Mouse (Mus musculus): ENCODE measurements around the gene Sppl2b. TPM values are rescaled to one million over a fixed set of nuclear protein-coding genes. Genes with fewer than 3 reads are reported as not detected.

Gene Sppl2b
- polyA plus RNA-seq (2012; ENCODE audit: low replicate concordance) = 289 and 463 TPM in 2 replicates

DNA sequence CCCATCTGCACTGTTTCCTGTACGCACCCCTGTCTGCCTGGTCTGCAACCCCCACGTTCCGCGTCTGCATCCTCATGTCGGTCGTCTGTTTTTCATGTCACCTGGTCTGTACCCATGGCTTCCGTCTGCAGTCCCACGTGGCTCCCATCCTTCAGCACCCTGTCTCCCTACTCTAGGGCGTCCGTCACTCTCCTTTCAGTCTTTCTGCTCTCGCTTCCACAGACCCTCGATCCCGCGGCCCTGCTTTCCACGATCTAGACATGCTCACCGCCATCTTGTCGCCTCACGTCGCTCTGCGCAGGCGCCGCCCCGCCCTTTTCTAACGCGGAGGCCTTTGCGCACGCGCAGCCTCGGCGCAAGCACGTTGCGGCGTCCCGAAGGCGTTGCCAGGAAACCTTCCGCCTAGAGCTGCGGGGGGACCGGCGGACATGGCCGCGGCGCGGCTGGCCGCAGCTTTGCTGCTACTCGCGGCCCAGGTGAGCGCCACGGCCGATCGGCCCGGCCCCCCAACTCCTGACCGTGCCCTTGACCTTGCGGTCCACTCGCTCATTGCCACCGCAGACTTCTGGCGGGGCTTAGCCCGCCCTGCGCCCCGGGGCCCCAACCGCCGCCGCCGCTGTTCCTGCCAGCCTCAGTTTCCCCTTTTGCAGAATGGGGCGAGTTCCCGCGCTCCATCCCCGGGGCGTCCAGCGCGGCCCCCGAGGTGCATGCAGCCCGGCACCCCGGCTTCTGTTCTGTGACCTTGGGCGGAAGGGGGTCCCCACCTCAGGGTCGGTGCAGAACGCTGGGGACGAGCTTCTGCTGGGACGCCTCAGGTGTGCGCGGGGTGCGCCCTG lies at the start of gene Sppl2b, which contains the start of gene Lsm7:
TSS of gene Sppl2b (plus strand) at position 363 of the 836 bp plus-strand sequence.
TSS of gene Lsm7 (minus strand) at position 297 of the 836 bp plus-strand sequence.

DNA sequence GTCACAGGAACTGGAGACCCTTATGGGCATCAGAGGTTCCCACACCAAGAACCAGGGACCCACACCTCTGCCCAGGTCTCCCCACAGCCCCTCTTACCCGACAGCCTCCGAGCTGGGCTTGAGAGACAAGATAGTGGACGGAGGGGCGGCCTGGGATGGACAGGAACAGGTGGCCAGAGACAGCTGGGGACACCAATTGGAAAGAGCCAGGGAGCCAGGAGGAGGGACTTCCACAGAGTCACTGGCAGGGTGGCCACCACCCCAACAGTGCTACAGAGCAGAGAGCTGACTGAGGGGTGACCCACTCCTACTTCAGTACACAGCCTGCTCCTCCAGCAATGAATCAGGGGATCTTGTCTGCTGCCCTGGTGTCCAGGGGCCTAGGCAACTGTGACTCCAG lies 41.7 kb upstream of the Sppl2b start, which contains the start of gene Jsrp1:
TSS of gene Jsrp1 (minus strand) at position 133 of the 400 bp plus-strand sequence.

DNA sequence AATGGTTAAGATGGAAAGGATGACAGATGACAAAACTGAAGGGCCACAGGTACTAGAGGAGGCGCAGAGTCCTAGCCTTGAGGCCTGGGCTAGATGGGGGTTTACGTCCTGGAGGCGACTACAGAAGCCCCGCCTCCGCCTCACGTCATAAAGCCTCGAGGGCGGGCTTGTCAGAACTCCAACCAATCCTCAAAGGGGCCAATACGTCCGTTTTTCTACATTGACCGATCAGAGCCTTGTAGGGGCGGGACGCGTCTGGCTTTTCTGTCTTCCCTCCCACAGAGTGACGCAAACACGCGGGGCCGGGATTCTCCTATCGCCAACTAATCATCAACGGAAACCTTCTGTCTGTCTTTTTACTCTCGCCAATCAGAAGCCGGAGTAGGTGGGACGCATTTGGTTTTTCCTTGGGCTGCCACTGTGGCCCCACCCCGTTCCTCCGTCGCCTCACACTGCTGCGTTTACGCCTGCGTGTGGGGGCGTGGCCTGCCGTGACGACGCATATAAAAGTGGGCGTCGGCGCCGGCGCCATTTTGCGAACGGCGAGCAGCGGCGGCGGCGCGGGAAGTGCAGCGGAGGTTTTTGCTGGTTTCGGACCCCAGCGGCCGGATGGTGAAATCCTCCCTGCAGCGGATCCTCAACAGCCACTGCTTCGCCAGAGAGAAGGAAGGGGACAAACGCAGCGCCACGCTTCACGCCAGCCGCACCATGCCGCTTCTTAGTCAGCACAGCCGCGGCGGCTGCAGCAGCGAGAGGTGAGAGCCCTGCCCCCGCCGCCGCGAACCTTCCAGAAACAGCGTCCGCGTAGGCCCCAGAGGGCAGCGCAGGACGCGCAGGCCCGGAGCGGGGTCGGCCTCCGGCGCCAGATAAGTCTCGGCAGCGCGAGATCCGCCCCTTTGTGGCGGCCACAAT lies 28.7 kb upstream of the Sppl2b start, which contains the start of gene Oaz1:
TSS of gene Oaz1 (plus strand) at position 506 of the 912 bp plus-strand sequence.

DNA sequence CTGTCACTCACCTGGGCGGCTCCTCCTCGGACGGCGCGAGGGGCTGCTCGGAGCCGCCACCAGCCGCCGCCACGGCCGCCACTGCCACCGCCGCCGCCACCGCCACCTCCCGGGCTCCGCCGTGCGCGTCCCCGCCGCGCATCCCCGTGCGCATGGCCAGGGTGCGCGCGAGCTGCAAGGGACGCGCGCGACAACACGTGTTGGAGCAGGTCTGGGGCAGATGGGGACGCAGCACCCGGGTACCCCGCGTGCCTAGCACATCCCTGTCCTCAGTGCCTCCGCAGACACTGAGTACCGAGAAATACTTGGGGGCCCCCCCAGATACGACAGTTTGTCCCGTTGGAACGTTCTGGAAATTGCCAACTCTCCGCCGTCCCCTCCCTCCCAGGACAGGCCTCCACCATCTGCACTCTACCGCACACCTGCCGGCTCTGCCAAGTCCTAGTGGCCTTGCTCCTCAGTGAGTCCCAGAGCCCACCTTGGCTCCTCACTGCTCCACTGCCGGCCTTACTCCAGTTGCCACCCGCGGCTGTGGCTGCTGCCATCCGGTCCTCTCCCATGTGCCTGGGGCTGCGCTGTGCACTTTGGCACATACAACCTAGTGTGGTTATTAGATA lies 11.0 kb upstream of the Sppl2b start, which contains the start of gene Lingo3:
TSS of gene Lingo3 (minus strand) at position 109 of the 617 bp plus-strand sequence.

DNA sequence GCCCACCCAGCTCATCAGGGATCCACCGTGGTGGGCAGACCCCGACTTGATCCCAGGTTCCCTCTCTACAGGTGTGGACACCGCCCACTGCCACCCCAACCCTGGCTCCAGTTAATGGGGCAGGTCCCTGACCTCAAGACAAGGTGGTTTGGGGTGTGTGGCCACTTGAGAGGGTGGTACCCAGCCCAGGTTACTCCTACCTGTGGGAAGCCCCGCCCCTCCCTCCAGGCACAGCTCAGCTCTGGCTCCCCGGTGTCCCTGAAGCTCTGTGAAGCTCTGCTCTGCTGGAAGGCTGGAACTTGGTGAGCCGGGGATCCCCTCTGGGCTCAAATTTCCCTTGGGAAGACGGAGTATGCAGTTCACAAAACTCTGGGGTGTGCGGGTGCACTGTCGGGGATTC lies 16.5 kb downstream of the Sppl2b start, which contains the start of gene Tmprss9:
TSS of gene Tmprss9 (plus strand) at position 268 of the 400 bp plus-strand sequence.

DNA sequence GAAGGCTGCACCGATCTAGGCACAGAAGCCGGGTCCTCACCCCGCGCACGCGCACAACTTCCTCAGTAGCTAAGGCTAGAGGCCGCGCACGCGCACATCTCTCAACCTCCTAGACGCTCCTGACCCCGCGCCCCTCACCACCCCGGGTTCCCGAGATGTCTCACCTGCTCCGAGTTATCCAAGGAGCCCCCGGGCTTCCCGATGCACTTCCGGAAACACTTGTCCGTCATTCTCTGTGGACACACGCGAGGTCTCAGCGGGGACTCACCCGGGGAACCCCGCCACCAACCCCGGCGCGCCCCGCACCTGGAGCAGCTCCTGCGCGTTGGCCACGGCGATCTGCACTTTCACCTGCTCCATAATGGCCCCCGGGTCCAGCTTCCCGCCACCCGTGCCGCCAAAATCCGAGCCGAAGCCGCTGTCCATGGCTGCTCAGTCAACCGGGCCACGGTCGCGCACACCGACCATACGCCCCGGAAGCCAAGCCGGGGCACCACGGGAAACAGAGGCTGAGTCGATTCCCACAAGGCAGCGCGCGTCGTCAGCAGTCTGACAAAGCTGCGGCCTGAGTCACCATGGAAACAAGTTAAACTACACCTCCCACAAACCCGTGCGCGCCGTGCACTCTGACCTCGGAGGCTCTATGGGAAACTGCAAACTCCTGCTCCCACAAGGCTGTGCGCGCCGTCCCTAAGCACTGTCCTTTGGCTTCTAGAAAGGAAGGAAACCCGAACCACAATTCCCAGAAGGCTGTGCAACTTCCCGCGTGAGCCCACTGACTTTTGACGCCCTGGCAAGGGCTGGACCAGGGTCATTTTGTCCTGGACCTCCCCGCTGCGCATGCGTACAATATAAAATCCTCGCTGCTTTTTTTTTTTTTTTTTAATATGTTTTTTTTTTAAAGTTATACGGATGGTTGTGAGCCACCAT lies 45.5 kb downstream of the Sppl2b start, which contains the start of gene Timm13:
TSS of gene Timm13 (minus strand) at position 652 of the 930 bp plus-strand sequence.

DNA sequence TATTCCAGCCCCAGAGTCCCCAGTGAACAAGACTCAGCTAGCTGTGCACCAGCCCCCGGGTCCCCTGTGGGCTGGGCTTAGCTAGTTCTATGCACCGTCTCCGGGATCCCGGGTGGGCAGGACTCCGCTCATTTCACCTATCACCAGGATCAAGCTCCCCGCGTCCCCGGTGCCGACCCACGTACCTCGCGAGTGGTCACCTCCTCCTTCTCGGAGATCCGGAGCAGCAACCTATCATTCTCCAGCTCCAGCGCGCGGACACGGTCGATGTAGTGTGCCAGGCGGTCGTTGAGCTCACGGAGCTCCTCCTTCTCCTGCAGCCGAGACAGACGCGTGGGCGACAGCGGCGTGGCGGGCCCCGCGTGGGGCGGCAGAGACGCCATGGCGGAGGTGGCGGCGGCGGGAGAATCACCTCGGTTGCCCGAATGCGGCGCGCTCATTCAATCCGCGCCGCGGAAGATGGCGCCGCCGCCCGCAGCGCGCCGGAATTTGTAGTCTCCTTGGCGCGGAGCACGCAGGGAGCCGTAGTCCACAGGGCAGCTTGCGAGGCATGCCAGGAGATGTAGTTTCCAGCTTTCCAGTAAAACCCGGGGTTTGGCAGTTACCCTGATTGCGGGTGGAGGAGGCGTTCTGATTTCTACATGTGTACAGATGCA lies 62.8 kb downstream of the Sppl2b start, which contains the start of gene Lmnb2:
TSS of gene Lmnb2 (minus strand) at position 467 of the 656 bp plus-strand sequence.

Other genes with a start within 250 kb of the Sppl2b start
- 1.0 and 3.8 TPM in 2 replicates for gene Gm49322, start 249.3 kb upstream of the Sppl2b start, polyA plus RNA-seq (2012; ENCODE audit: low replicate concordance)
- gene Csnk1g2, start 232.4 kb upstream of the Sppl2b start, polyA plus RNA-seq (2012; ENCODE audit: low replicate concordance) = 465 and 492 TPM in 2 replicates
- 22.7 and 32.6 TPM in 2 replicates for gene Btbd2, start 198.2 kb upstream of the Sppl2b start, polyA plus RNA-seq (2012; ENCODE audit: low replicate concordance)
- gene Mknk2, start 177.2 kb upstream of the Sppl2b start, polyA plus RNA-seq (2012; ENCODE audit: low replicate concordance) = 655 and 955 TPM in 2 replicates
- gene Mob3a, start 153.3 kb upstream of the Sppl2b start, polyA plus RNA-seq (2012; ENCODE audit: low replicate concordance) = 20.5 and 25.8 TPM in 2 replicates
- 8.8 and 12.5 TPM in 2 replicates for gene Izumo4, start 153.1 kb upstream of the Sppl2b start, polyA plus RNA-seq (2012; ENCODE audit: low replicate concordance)
- gene Ap3d1, start 113.0 kb upstream of the Sppl2b start, polyA plus RNA-seq (2012; ENCODE audit: low replicate concordance) = 30.9 and 34.8 TPM in 2 replicates
- 210 and 242 TPM in 2 replicates for gene Dot1l, start 100.1 kb upstream of the Sppl2b start, polyA plus RNA-seq (2012; ENCODE audit: low replicate concordance)
- gene Sf3a2, start 57.1 kb upstream of the Sppl2b start, polyA plus RNA-seq (2012; ENCODE audit: low replicate concordance) = 1,203 and 1,963 TPM in 2 replicates
- 158 and 168 TPM in 2 replicates for gene Plekhj1, start 56.6 kb upstream of the Sppl2b start, polyA plus RNA-seq (2012; ENCODE audit: low replicate concordance)
- gene Amh, start 50.0 kb upstream of the Sppl2b start, polyA plus RNA-seq (2012; ENCODE audit: low replicate concordance) = 1.6 and 3.6 TPM in 2 replicates
- gene Jsrp1, start 41.8 kb upstream of the Sppl2b start, polyA plus RNA-seq (2012; ENCODE audit: low replicate concordance) = not detected in 2 replicates
- 1,955 and 2,032 TPM in 2 replicates for gene Oaz1, start 28.6 kb upstream of the Sppl2b start, polyA plus RNA-seq (2012; ENCODE audit: low replicate concordance)
- 0.27 and 0.65 TPM in 2 replicates for gene Lingo3, start 11.2 kb upstream of the Sppl2b start, polyA plus RNA-seq (2012; ENCODE audit: low replicate concordance)
- gene Lsm7, start 66 bp upstream of the Sppl2b start, polyA plus RNA-seq (2012; ENCODE audit: low replicate concordance) = 82.8 and 101 TPM in 2 replicates
- 0.36 and 1.6 TPM in 2 replicates for gene Tmprss9, start 16.6 kb downstream of the Sppl2b start, polyA plus RNA-seq (2012; ENCODE audit: low replicate concordance)
- gene Timm13, start 45.7 kb downstream of the Sppl2b start, polyA plus RNA-seq (2012; ENCODE audit: low replicate concordance) = 135 and 264 TPM in 2 replicates
- gene Lmnb2, start 63.0 kb downstream of the Sppl2b start, polyA plus RNA-seq (2012; ENCODE audit: low replicate concordance) = 5.7 and 6.6 TPM in 2 replicates
- gene Gadd45b, start 74.8 kb downstream of the Sppl2b start, polyA plus RNA-seq (2012; ENCODE audit: low replicate concordance) = 5.7 and 9.6 TPM in 2 replicates
- gene Gng7, start 159.7 kb downstream of the Sppl2b start, polyA plus RNA-seq (2012; ENCODE audit: low replicate concordance) = 0.27 and 0.35 TPM in 2 replicates
- gene Diras1, start 170.4 kb downstream of the Sppl2b start, polyA plus RNA-seq (2012; ENCODE audit: low replicate concordance) = not detected in 2 replicates
- gene Slc39a3, start 182.2 kb downstream of the Sppl2b start, polyA plus RNA-seq (2012; ENCODE audit: low replicate concordance) = 13.0 and 21.1 TPM in 2 replicates
- gene Sgta, start 204.9 kb downstream of the Sppl2b start, polyA plus RNA-seq (2012; ENCODE audit: low replicate concordance) = 204 and 220 TPM in 2 replicates
- gene Thop1, start 214.8 kb downstream of the Sppl2b start, polyA plus RNA-seq (2012; ENCODE audit: low replicate concordance) = 162 and 193 TPM in 2 replicates
- 0.35 TPM in 1 of 2 replicates, not detected in the other for gene Creb3l3, start 243.6 kb downstream of the Sppl2b start, polyA plus RNA-seq (2012; ENCODE audit: low replicate concordance)